Mouse (Mus musculus): Measurements from ENCODE around the gene D430041D05Rik. TPM values are rescaled to one million over a fixed set of nuclear protein-coding genes. Genes with fewer than 3 reads are reported as not detected.

The D430041D05Rik gene
- polyA plus RNA-seq, 1 experiment, result 0.03 TPM

GRCm38 (mm10) chr2:104198186-104198585, 212.6 kb downstream of the D430041D05Rik start:
- Histone ChIP-seq H3K36me3 (replicated peaks; ENCODE audit: low read length) (no peaks in the 10 kb centered on the region), H3K27me3 (replicated peaks) (peaks cover 33% of the 10 kb centered on the region), H3K9me3 (peaks cover 20% of the 10 kb centered on the region), H3K4me1 (0 out of 2 replicates have a peak, but pooled peaks cover 3% of the 10 kb centered on the region), H3K4me3 (replicated peaks) (no peak overlapping the region)
- TF ChIP-seq FLI1 (IDR thresholded peaks at IDR 0.05; ENCODE audit: low read length) (no peak), GATA1 (IDR thresholded peaks at IDR 0.05; ENCODE audit: borderline replicate concordance, low read length) (no peak)

- no peak for TF ChIP-seq FLI1 (IDR thresholded peaks at IDR 0.05; ENCODE audit: low read length)
- no peak for TF ChIP-seq GATA1 (IDR thresholded peaks at IDR 0.05; ENCODE audit: borderline replicate concordance, low read length)
- Histone ChIP-seq H3K27me3 (replicated peaks) (peaks cover 31% of the 10 kb centered on the region), H3K4me3 (replicated peaks) (no peak overlapping the region)
These were observed 213.5 kb downstream of the D430041D05Rik start for GRCm38 (mm10) chr2:104197281-104197680.

GRCm38 (mm10) chr2:104192401-104193141, 218.2 kb downstream of the D430041D05Rik start:
- H3K27me3 ChIP-seq (replicated peaks), result peaks cover 34% of the 10 kb centered on the region
- 0 out of 2 replicates have a peak, but pooled peaks cover 3% of the 10 kb centered on the region for H3K4me1 ChIP-seq
- H3K4me3 ChIP-seq (replicated peaks), result no peak overlapping the region
- no peaks in the 10 kb centered on the region for H3K9me3 ChIP-seq
- no peaks in the 10 kb centered on the region for H3K36me3 ChIP-seq (replicated peaks; ENCODE audit: low read length)
- TF ChIP-seq FLI1 (IDR thresholded peaks at IDR 0.05; ENCODE audit: low read length), result no peak
- TF ChIP-seq GATA1 (IDR thresholded peaks at IDR 0.05; ENCODE audit: borderline replicate concordance, low read length), result no peak

More at GRCm38 (mm10) chr2:104197281-104197680, 213.5 kb downstream of the D430041D05Rik start:
- H3K9me3 ChIP-seq, result peaks cover 20% of the 10 kb centered on the region
- no peaks in the 10 kb centered on the region for H3K36me3 ChIP-seq (replicated peaks; ENCODE audit: low read length)
- 0 out of 2 replicates have a peak, but pooled peaks cover 3% of the 10 kb centered on the region for H3K4me1 ChIP-seq

- Histone ChIP-seq H3K4me1 (no peaks in the 10 kb centered on the region), H3K27me3 (replicated peaks) (peaks cover 30% of the 10 kb centered on the region), H3K9me3 (no peaks in the 10 kb centered on the region), H3K4me3 (replicated peaks) (no peak overlapping the region), H3K36me3 (replicated peaks; ENCODE audit: low read length) (no peaks in the 10 kb centered on the region)
- TF ChIP-seq GATA1 (IDR thresholded peaks at IDR 0.05; ENCODE audit: borderline replicate concordance, low read length) (no peak), FLI1 (IDR thresholded peaks at IDR 0.05; ENCODE audit: low read length) (no peak)
These were observed 219.1 kb downstream of the D430041D05Rik start for GRCm38 (mm10) chr2:104191723-104192122.

GRCm38 (mm10) chr2:104188859-104189258, 222.0 kb downstream of the D430041D05Rik start:
- Histone ChIP-seq H3K9me3 (no peaks in the 10 kb centered on the region), H3K4me1 (peaks cover 12% of the 10 kb centered on the region; the same call in 1 of the 2 replicates), H3K4me3 (replicated peaks) (no peak overlapping the region), H3K27me3 (replicated peaks) (peaks cover 17% of the 10 kb centered on the region), H3K36me3 (replicated peaks; ENCODE audit: low read length) (no peaks in the 10 kb centered on the region)
- TF ChIP-seq GATA1 (IDR thresholded peaks at IDR 0.05; ENCODE audit: borderline replicate concordance, low read length), result no peak
- TF ChIP-seq FLI1 (IDR thresholded peaks at IDR 0.05; ENCODE audit: low read length), result no peak

GRCm38 (mm10) chr2:104187073-104187472, 223.7 kb downstream of the D430041D05Rik start:
- no peak overlapping the region for H3K4me3 ChIP-seq (replicated peaks)
- H3K36me3 ChIP-seq (replicated peaks; ENCODE audit: low read length), result no peaks in the 10 kb centered on the region
- no peak for TF ChIP-seq FLI1 (IDR thresholded peaks at IDR 0.05; ENCODE audit: low read length)
- TF ChIP-seq GATA1 (IDR thresholded peaks at IDR 0.05; ENCODE audit: borderline replicate concordance, low read length), result no peak
- peaks cover 9% of the 10 kb centered on the region for H3K27me3 ChIP-seq (replicated peaks)
- H3K9me3 ChIP-seq, result no peaks in the 10 kb centered on the region
- peaks cover 12% of the 10 kb centered on the region; the same call in 1 of the 2 replicates for H3K4me1 ChIP-seq

GRCm38 (mm10) chr2:104185616-104186015, 225.2 kb downstream of the D430041D05Rik start:
- no peaks in the 10 kb centered on the region for H3K9me3 ChIP-seq
- TF ChIP-seq FLI1 (IDR thresholded peaks at IDR 0.05; ENCODE audit: low read length), result no peak
- no peak for TF ChIP-seq GATA1 (IDR thresholded peaks at IDR 0.05; ENCODE audit: borderline replicate concordance, low read length)

GRCm38 (mm10) chr2:104184296-104184695, 226.5 kb downstream of the D430041D05Rik start:
- TF ChIP-seq FLI1 (IDR thresholded peaks at IDR 0.05; ENCODE audit: low read length), result no peak
- no peak for TF ChIP-seq GATA1 (IDR thresholded peaks at IDR 0.05; ENCODE audit: borderline replicate concordance, low read length)
- Histone ChIP-seq H3K4me3 (replicated peaks) (no peak overlapping the region), H3K36me3 (replicated peaks; ENCODE audit: low read length) (no peaks in the 10 kb centered on the region), H3K4me1 (peaks cover 16% of the 10 kb centered on the region), H3K27me3 (replicated peaks) (peaks cover 4% of the 10 kb centered on the region), H3K9me3 (no peaks in the 10 kb centered on the region)

More at GRCm38 (mm10) chr2:104185616-104186015, 225.2 kb downstream of the D430041D05Rik start:
- Histone ChIP-seq H3K27me3 (replicated peaks) (peaks cover 4% of the 10 kb centered on the region), H3K4me3 (replicated peaks) (no peak overlapping the region), H3K4me1 (peaks cover 12% of the 10 kb centered on the region; the same call in 1 of the 2 replicates), H3K36me3 (replicated peaks; ENCODE audit: low read length) (no peaks in the 10 kb centered on the region)

GRCm38 (mm10) chr2:104183246-104183845, 227.5 kb downstream of the D430041D05Rik start:
- H3K27me3 ChIP-seq (replicated peaks), result peaks cover 4% of the 10 kb centered on the region
- H3K9me3 ChIP-seq, result peaks cover 8% of the 10 kb centered on the region
- no peaks in the 10 kb centered on the region for H3K36me3 ChIP-seq (replicated peaks; ENCODE audit: low read length)
- peaks cover 26% of the 10 kb centered on the region for H3K4me1 ChIP-seq
- no peak overlapping the region for H3K4me3 ChIP-seq (replicated peaks)
- TF ChIP-seq FLI1 (IDR thresholded peaks at IDR 0.05; ENCODE audit: low read length) (no peak), GATA1 (IDR thresholded peaks at IDR 0.05; ENCODE audit: borderline replicate concordance, low read length) (no peak)

GRCm38 (mm10) chr2:104179636-104180035, 231.2 kb downstream of the D430041D05Rik start:
- Histone ChIP-seq H3K36me3 (replicated peaks; ENCODE audit: low read length) (no peaks in the 10 kb centered on the region), H3K4me3 (replicated peaks) (no peak overlapping the region), H3K4me1 (peaks cover 39% of the 10 kb centered on the region), H3K9me3 (peaks cover 8% of the 10 kb centered on the region), H3K27me3 (replicated peaks) (peaks cover 12% of the 10 kb centered on the region)
- TF ChIP-seq FLI1 (IDR thresholded peaks at IDR 0.05; ENCODE audit: low read length) (no peak), GATA1 (IDR thresholded peaks at IDR 0.05; ENCODE audit: borderline replicate concordance, low read length) (no peak)
